Mouse (Mus musculus): Measurements from ENCODE around the gene Nap1l5.

Gene Nap1l5

GRCm38 (mm10) chr6:58906852-58907261, at the start of gene Nap1l5:
TSS of gene Nap1l5 (minus strand) at chr6:58907076.
- peak; percentile 41 for DNase-seq (ENCODE audit: low read depth)

- peak; percentile 71 for DNase-seq (ENCODE audit: low read depth)
Measured at GRCm38 (mm10) chr6:58951128-58951992, 44.5 kb upstream of the Nap1l5 start.

- DNase-seq (ENCODE audit: low read depth), result no peak
Measured at GRCm38 (mm10) chr6:58950410-58950809, 43.5 kb upstream of the Nap1l5 start.

GRCm38 (mm10) chr6:58946840-58947239, 40.0 kb upstream of the Nap1l5 start:
- no peak for DNase-seq (ENCODE audit: low read depth)

GRCm38 (mm10) chr6:58946246-58946645, 39.4 kb upstream of the Nap1l5 start:
- DNase-seq (ENCODE audit: low read depth), result no peak

DNA sequence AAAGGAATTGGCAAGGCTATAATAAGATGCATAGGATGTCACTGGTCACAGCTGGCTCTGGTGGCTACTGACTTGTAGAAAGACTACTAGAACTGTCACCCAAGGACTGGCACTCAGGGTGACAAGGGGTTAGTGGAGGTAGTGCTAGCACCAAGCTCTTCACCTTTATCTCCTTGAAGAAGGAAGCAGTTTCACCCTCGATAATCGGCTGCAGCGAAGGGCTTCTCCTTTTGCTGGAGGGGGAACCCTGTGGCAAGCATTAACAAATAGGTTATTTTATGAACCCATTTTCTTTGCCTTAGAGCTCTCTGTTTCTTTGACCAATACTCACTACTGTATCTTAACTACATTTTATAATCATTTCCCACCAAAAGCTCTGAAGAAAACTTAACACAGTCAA, 37.1 kb upstream of the Nap1l5 start:
- DNase-seq (ENCODE audit: low read depth), result no peak

DNA sequence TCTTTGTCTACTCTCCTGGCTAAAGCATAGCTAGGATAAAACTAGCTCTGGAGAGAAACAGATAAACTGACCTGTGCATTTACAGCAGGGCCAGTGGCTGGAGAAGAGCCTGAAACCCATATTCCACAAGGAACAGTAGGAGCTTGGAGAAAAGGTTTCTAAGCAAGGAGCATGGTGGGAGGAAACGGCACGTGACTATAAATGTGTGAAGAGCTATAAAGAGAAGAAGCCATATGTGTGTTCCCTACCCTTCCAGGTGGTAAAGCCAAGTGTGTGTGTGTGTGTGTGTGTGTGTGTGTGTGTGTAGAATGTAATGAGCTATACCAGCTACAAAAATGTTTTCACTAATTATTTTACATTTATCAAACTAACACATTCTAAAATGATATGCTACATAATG, 35.4 kb upstream of the Nap1l5 start:
- DNase-seq (ENCODE audit: low read depth), result no peak

DNA sequence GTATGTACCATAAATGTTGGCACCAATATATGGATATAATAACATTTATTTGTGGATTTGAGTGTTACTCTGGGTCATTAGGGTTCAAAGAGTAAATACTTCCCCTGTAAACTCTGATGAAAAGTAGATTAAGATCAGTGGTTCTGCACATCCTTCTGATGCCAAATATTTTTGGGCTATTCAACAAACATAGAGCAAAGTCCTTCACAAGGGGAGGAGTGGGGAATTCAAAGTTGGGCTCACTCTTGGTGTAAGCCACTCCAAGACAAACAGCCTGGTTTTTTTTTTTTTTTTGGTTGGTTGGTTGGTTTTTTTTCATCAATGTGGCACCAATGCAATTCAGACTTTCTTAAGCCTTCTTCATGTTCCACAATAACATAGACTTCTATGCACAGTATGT, 30.9 kb upstream of the Nap1l5 start:
- no peak for DNase-seq (ENCODE audit: low read depth)

- DNase-seq (ENCODE audit: low read depth), result no peak
Measured at GRCm38 (mm10) chr6:58934144-58934543, 27.3 kb upstream of the Nap1l5 start.

- peak; percentile 26 for DNase-seq (ENCODE audit: low read depth)
Measured at GRCm38 (mm10) chr6:58933189-58933913, 26.5 kb upstream of the Nap1l5 start.

DNA sequence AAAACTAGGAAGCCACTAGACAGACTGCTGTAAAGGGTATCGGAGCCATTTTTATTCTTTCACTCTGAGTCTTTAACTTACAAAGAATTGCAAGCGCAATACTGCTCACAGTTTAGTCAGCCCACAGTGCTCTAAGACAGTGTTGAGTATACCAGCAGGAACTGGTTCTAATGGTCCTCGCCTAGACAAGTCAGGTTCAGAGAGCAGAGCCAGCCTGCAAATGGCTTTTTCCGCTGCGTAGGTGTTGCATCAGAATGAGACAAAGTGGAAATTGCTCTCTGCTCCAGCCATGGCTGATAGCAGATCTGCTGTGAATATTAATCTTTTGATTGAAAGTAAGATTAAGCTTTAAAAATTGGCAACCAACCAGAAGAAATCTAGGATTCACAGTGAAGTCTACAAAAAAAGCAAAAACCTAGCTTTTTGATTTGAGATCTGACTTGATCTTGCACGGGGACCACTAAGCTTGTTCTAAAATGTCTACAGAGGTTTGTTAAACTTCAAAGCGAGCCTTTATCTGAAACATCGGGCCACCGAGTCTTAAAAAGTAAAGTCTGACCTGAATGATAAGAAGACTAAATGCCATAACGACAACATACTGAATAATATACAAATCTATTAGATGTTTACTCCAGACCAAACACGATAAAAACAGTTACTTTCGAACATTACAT, 25.8 kb upstream of the Nap1l5 start:
- DNase-seq (ENCODE audit: low read depth), result no peak

DNA sequence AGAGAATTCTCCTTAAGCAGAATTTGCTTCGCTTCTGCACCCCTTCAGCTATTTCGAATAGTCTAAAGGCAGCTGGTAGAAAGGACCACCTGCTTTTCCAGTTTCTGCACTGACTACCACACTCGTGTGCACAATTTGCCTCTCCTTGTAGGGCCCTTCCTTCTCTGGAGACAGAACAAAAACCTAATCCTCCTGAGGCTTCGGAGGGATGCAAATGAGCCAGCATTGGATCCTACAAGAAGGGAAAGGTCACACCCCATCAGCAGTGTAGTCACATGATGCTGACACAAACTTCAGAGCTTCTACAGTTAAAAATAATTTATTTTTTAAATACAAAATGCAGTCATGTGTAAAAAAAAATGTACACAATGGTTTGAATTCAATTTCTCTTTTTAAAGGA, 24.3 kb upstream of the Nap1l5 start:
- DNase-seq (ENCODE audit: low read depth), result no peak

- peak; percentile 76 for DNase-seq (ENCODE audit: low read depth)
Measured at GRCm38 (mm10) chr6:58929911-58930431, 23.1 kb upstream of the Nap1l5 start.

DNA sequence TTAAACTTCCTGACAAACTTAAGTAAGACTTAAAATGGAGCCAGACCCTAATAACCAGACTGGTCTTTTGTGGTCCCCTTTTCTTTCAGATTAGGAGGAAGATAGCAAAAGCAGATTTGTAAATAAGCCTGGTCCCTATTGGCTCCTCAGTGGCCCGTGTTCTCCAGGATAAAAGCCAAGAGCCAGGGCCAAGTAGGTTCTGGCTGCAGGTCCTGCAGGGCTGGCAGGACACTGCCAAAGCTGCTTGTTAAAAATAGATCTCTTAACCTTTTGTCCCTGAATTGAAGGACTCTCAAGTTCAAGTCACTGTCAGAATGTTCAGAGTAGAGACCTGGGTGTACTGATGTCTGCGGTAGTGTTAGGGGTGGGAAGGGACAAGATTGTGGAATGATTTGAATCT, 21.0 kb upstream of the Nap1l5 start:
- peak; percentile 24 for DNase-seq (ENCODE audit: low read depth)

GRCm38 (mm10) chr6:58922511-58922910, 15.6 kb upstream of the Nap1l5 start:
- DNase-seq (ENCODE audit: low read depth), result no peak

GRCm38 (mm10) chr6:58921623-58922022, 14.7 kb upstream of the Nap1l5 start:
- peak; percentile 36 for DNase-seq (ENCODE audit: low read depth)

GRCm38 (mm10) chr6:58920735-58921134, 13.9 kb upstream of the Nap1l5 start:
- DNase-seq (ENCODE audit: low read depth), result no peak

DNA sequence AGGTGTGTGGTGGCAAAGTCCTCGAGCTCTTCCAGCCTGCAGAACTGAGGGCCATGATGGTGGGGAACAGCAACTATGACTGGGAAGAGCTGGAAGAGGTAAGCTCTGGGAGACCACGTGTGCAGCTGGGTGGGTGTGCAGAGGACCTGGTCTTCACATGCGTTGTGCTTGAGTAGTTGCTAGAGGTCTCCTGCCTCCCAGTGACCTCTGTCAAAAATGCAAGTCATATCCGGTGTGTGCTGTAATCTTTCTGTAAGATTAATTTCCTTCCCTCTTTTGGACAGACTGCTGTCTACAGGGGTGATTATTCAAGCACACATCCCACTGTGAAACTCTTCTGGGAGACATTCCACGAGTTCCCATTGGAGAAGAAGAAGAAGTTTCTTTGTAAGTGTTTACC, 9.6 kb upstream of the Nap1l5 start:
- DNase-seq (ENCODE audit: low read depth), result no peak

- DNase-seq (ENCODE audit: low read depth), result no peak
Measured at GRCm38 (mm10) chr6:58913971-58914370, 7.1 kb upstream of the Nap1l5 start.

DNA sequence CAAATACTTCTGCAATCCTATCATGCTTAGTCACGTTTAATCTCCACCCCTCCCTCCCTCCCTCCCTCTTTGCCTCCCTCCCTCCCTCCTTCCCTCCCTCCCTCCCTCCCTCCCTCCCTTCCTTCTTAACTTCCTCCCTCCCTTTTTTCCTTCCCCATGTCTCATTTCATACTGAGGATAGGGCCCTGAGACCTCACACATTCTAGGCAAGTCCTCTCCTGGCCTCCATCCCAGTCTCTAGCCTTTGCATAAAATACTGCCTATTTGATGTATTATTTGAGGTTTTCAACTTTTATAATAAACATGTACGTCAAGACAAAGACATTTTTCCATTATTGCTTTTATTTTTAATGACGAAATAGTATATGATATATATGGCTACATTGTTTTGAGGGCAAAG, 6.7 kb upstream of the Nap1l5 start:
- DNase-seq (ENCODE audit: low read depth), result no peak

GRCm38 (mm10) chr6:58912842-58913241, 6.0 kb upstream of the Nap1l5 start:
- no peak for DNase-seq (ENCODE audit: low read depth)

- no peak for DNase-seq (ENCODE audit: low read depth)
Measured at GRCm38 (mm10) chr6:58907791-58908190, 915 bp upstream of the Nap1l5 start.

GRCm38 (mm10) chr6:58907336-58907735, 460 bp upstream of the Nap1l5 start:
- no peak for DNase-seq (ENCODE audit: low read depth)

Data from NIH3T3 (cell line).